Mouse (Mus musculus) stomach, postnatal 0 days (tissue): ENCODE measurements around the gene Gnb2. TPM values are rescaled to one million over a fixed set of nuclear protein-coding genes. Genes with fewer than 3 reads are reported as not detected.

ENCODE experiments used
- ATAC-seq: fragments of 200-750 bp; cut with Nextera tagmentation; 2 replicates; pipeline ENCODE4 v1.8.0; 2017; ENCODE audit not compliant: low FRiP score, low TSS enrichment
- DNase-seq: peaks from one replicate; pipeline ENCODE4 v3.0.0-alpha.2; 2016; ENCODE audit warnings: low spot score
- H3K27ac ChIP-seq: fragments of 300-500 bp; sonication (generic); replicated peaks from 2 replicates; pipeline ENCODE4 v1.5.1; 2014; ENCODE audit warnings: mild to moderate bottlenecking, control low read depth
- H3K27me3 ChIP-seq: fragments of 300-500 bp; sonication (generic); 2 replicates; pipeline ENCODE4 v1.6.1; 2014; ENCODE audit warnings: low read length; ENCODE audit not compliant: control insufficient read depth, insufficient read depth
- H3K36me3 ChIP-seq: fragments of 300-500 bp; sonication (generic); 2 replicates; pipeline ENCODE4 v1.6.1; 2014; ENCODE audit warnings: low read length, mixed read lengths; ENCODE audit not compliant: control insufficient read depth, insufficient read depth
- H3K4me1 ChIP-seq: fragments of 300-500 bp; sonication (generic); replicated peaks from 2 replicates; pipeline ENCODE4 v1.6.1; 2014; ENCODE audit warnings: antibody characterized with exemption; ENCODE audit not compliant: control insufficient read depth, insufficient read depth
- H3K4me2 ChIP-seq: fragments of 300-500 bp; sonication (generic); replicated peaks from 2 replicates; pipeline ENCODE4 v1.6.1; 2014; ENCODE audit warnings: low read depth, mild to moderate bottlenecking, control low read depth, moderate library complexity
- H3K4me3 ChIP-seq: fragments of 300-500 bp; sonication (generic); 2 replicates; pipeline ENCODE4 v1.5.1; 2014; ENCODE audit warnings: low read depth, low read length, control low read depth
- H3K9ac ChIP-seq: fragments of 300-500 bp; sonication (generic); 2 replicates; pipeline ENCODE4 v1.6.1; 2014; ENCODE audit warnings: mild to moderate bottlenecking, low read length, control low read depth, mixed read lengths
- H3K9me3 ChIP-seq: fragments of 300-500 bp; sonication (generic); 2 replicates; pipeline ENCODE4 v1.6.1; 2016; ENCODE audit warnings: low read length; ENCODE audit not compliant: control insufficient read depth
- CTCF ChIP-seq: IDR thresholded peaks from 2 replicates; pipeline ENCODE4 v1.5.1; 2016; ENCODE audit warnings: antibody characterized with exemption, low read depth, mild to moderate bottlenecking, moderate library complexity
- EP300 ChIP-seq: optimal IDR thresholded peaks from 2 replicates; pipeline ENCODE3; 2016; ENCODE audit warnings: antibody characterized with exemption
- WGBS: fragments of 180-500 bp; shearing (Covaris S2); extraction: QIAGEN DNeasy Blood & Tissue Kit; methylation state at CpG from one replicate; pipeline ENCODE4 v1.1.7; 2014; 5-methylcytosine and 5-hydroxymethylcytosine counted together
- polyA plus RNA-seq: library from polyadenylated mRNA; unstranded; fragments of >200 nt; fragmentation: Nextera tagmentation; extraction: Ambion mirVana; gene quantifications from 2 replicates; pipeline ENCODE4 v1.2.1, GENCODE M21; 2015

The Gnb2 gene
- polyA plus RNA-seq, 1 experiment from 2014 or later: 345 TPM

GRCm38 (mm10) chr5:137537461-137537860, 4.2 kb upstream of the Gnb2 start:
- no peak for ATAC-seq
- Histone ChIP-seq H3K4me3 (no peak overlapping the region), H3K36me3 (no peaks in the 10 kb centered on the region), H3K9ac (no peak overlapping the region), H3K9me3 (no peaks in the 10 kb centered on the region), H3K4me2 (no peak overlapping the region), H3K27ac (no peak overlapping the region), H3K4me1 (no peaks in the 10 kb centered on the region), H3K27me3 (no peaks in the 10 kb centered on the region)
- TF ChIP-seq CTCF (no peak), EP300 (no peak)
- DNase-seq: no peak
- 50% methylated on average over 4 of the region's 4 CpGs for WGBS

GRCm38 (mm10) chr5:137535318-137535717, 2.0 kb upstream of the Gnb2 start:
- WGBS: 72% methylated on average over 9 of the region's 9 CpGs
- H3K9me3 ChIP-seq: no peaks in the 10 kb centered on the region
- DNase-seq (no peak), ATAC-seq (no peak)
- H3K36me3 ChIP-seq: no peaks in the 10 kb centered on the region
- no peak overlapping the region for H3K4me3 ChIP-seq
- H3K4me1 ChIP-seq: no peaks in the 10 kb centered on the region; the same call in 1 of the 2 replicates
- H3K4me2 ChIP-seq: no peak overlapping the region
- H3K9ac ChIP-seq: no peak overlapping the region
- no peak for TF ChIP-seq CTCF
- no peak for TF ChIP-seq EP300
- H3K27ac ChIP-seq: no peak overlapping the region
- H3K27me3 ChIP-seq: no peaks in the 10 kb centered on the region

GRCm38 (mm10) chr5:137534762-137535161, 1.5 kb upstream of the Gnb2 start:
- no peaks in the 10 kb centered on the region for H3K9me3 ChIP-seq
- H3K4me2 ChIP-seq: no peak overlapping the region
- ATAC-seq (no peak), DNase-seq (no peak)
- no peak overlapping the region for H3K9ac ChIP-seq
- H3K36me3 ChIP-seq: 0 out of 2 replicates have a peak, but pooled peaks cover 3% of the 10 kb centered on the region
- no peak overlapping the region for H3K4me3 ChIP-seq
- no peaks in the 10 kb centered on the region for H3K27me3 ChIP-seq
- TF ChIP-seq EP300 (no peak), CTCF (no peak)
- H3K4me1 ChIP-seq: peaks cover 2% of the 10 kb centered on the region
- H3K27ac ChIP-seq: no peak overlapping the region
- WGBS: 93% methylated on average over 3 of the region's 3 CpGs

- 0% methylated on average over 10 of the region's 12 CpGs for WGBS
- Histone ChIP-seq H3K4me1 (peaks cover 2% of the 10 kb centered on the region), H3K27ac (peak overlapping the region; percentile 94), H3K9me3 (no peaks in the 10 kb centered on the region), H3K4me3 (peak overlapping the region; percentile 78), H3K27me3 (no peaks in the 10 kb centered on the region), H3K36me3 (peaks cover 21% of the 10 kb centered on the region), H3K4me2 (peak overlapping the region; percentile 95), H3K9ac (peak overlapping the region; percentile 86)
- TF ChIP-seq CTCF: no peak
- no peak for TF ChIP-seq EP300
- DNase-seq (no peak), ATAC-seq (peak; percentile 43)
Measured at GRCm38 (mm10) chr5:137532808-137533116, 548 bp downstream of the Gnb2 start.

GRCm38 (mm10) chr5:137532131-137532807, 1.0 kb downstream of the Gnb2 start:
- Histone ChIP-seq H3K4me3 (peak overlapping the region; percentile 78), H3K4me2 (peak overlapping the region; percentile 95), H3K4me1 (peaks cover 2% of the 10 kb centered on the region), H3K9me3 (no peaks in the 10 kb centered on the region), H3K27me3 (no peaks in the 10 kb centered on the region), H3K9ac (peak overlapping the region; percentile 86), H3K27ac (peak overlapping the region; percentile 94), H3K36me3 (peaks cover 26% of the 10 kb centered on the region)
- WGBS: under 1% methylated on average over 18 of the region's 19 CpGs
- ATAC-seq: no peak
- TF ChIP-seq EP300 (peak; percentile 7), CTCF (no peak)
- DNase-seq: peak; percentile 46

- Histone ChIP-seq H3K36me3 (peaks cover 26% of the 10 kb centered on the region), H3K4me3 (peak overlapping the region; percentile 78), H3K27me3 (no peaks in the 10 kb centered on the region), H3K9me3 (no peaks in the 10 kb centered on the region), H3K27ac (peak overlapping the region; percentile 94), H3K4me2 (peak overlapping the region; percentile 95), H3K9ac (peak overlapping the region; percentile 86), H3K4me1 (peaks cover 2% of the 10 kb centered on the region)
- WGBS: 0% methylated on average over 46 of the region's 51 CpGs
- ATAC-seq (no peak), DNase-seq (peak; percentile 68)
- TF ChIP-seq CTCF (no peak), EP300 (no peak)
Measured at GRCm38 (mm10) chr5:137531414-137532130, 1.7 kb downstream of the Gnb2 start.
